Mouse (Mus musculus) cerebellum, adult 9-10 months (tissue): Measurements from ENCODE around the gene Hinfp.
A peak's percentile ranks its signal among the peaks of the same experiment; 100 is the strongest.
"Not testable (repeated sequence)": the region's sequence is repeated elsewhere in the genome, so short reads cannot be mapped to it uniquely, and the experiment has no call there.

Experiments used
- DNase-seq: peaks from one replicate; pipeline ENCODE4 v3.0.0; 2022

Hinfp gene

DNA sequence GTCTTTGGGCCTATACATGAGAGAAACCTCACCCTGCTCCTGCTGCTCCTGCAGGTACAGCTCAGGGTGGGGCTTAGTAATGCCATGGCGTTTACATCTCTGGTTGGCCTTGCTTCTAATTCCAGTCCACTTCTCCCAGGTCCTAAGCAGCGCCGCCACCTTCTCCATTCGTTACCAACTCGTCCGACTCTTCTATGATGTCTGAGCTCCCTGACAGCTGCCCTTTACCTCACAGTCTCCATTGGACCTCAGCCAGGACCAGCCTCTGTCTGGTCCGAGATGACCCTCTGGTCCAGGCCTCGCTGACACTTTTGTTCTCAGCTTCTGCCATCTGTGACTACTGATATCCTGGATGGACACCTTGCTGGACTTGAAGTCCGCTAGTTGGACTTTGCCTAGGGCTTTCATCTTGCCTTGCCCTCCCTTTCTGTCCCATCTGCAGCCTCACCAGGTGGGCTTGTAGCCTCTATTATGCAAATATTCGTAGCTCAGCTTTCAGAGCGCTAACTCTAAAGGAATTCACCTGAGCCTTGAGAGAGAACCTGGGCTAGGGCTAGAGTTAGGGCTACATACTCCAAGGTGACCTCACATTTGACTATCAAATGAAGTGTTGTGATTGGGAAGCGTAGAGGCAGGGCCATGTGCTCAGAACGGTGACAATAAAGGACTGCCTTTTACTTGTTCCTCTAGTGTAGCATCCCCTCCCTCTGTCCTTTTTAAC, 27.6 kb upstream of the Hinfp start:
- peak; percentile 58 for DNase-seq

DNA sequence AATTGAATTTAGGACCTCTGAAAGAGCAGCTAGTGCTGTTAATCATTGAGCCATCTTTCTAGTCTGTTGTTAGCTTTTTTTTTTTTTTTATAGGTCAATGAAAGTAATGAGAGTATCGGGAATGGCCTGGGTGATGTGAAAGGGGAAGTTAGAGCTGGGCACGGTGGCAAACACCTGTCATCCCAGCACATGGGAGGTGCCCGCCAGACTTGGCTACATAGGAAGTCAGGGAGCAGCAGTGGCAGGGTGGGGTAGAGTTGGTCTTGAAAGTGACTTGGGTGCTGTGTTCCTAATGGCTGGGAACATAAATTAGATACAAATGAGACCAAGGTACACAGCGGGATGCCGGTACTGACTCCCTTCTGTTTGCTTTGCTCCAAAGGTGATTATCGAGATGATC, 25.3 kb upstream of the Hinfp start:
- DNase-seq: no peak

DNA sequence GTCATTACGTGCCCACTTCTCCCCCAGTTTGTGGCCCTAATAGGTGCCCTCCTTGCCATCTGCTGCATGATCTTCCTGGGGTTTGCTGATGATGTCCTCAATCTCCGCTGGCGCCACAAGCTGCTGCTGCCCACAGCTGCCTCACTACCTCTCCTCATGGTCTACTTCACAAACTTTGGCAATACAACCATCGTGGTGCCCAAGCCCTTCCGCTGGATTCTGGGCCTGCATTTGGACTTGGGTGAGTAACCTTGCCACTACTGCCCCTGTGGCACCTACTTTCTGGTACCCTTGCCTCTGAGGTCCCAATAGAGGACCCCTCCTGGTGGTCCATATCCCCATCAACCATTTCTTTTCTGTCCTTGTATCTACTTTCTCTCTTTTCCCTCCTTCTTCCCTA, 22.5 kb upstream of the Hinfp start:
- no peak for DNase-seq

DNA sequence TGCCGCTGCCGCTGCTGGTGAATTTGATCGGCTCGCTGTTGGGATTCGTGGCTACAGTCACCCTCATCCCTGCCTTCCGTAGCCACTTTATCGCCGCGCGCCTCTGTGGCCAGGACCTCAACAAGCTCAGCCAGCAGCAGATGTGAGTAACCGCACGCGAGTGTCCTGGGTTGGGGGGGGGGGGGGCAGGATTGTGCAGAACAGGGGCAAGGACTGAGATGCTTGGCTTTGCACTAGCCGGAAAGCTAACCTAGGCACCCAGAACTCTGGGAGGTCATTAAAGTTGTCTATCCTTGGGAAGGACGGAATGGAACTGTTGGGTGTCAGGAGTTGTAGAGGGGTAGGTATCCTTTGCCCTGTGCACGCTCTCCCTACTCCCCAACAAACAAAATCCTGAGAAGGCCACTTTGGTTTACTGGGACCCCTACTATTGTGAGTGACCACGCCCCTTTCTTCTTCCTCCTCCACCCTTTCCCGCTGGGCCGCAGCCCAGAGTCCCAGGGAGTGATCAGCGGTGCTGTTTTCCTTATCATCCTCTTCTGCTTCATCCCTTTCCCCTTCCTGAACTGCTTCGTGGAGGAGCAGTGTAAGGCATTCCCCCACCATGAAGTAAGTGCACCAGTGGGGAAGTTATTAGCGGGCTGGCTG, 21.7 kb upstream of the Hinfp start:
- DNase-seq: peak; percentile 62

DNA sequence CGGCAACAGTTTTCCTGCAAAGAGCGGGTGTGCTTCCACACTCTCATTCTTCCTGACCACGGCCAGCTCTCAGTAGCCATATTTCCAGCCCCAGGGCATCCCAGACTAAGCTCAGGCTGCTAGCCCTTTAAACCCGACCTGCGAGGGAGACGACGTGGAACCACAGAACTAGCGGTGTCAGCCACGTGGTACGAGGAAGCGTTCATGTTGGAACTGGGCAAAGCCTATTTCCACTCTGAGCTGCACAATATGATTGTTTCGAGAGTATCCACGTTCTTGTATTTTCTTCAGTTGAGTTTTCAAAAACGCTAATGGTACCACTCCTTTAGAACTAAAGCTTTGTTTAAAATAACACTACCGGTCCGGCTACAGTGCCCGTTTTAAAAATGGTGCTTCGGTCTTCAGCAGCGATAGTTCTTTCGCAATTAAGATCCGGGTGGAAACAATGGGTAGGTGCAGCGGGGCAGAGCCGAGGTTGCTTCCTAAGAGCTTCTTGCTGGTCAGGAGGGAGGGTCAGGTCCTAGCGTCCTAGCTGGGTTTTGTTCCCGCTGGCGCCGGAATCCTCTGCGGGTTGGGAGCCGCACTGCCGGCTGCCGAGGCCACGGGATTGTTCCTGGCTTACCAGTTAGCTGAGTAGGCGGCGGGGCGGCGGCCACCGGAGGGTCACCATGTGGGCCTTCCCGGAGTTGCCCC, 21.0 kb upstream of the Hinfp start:
- peak; percentile 91 for DNase-seq

DNA sequence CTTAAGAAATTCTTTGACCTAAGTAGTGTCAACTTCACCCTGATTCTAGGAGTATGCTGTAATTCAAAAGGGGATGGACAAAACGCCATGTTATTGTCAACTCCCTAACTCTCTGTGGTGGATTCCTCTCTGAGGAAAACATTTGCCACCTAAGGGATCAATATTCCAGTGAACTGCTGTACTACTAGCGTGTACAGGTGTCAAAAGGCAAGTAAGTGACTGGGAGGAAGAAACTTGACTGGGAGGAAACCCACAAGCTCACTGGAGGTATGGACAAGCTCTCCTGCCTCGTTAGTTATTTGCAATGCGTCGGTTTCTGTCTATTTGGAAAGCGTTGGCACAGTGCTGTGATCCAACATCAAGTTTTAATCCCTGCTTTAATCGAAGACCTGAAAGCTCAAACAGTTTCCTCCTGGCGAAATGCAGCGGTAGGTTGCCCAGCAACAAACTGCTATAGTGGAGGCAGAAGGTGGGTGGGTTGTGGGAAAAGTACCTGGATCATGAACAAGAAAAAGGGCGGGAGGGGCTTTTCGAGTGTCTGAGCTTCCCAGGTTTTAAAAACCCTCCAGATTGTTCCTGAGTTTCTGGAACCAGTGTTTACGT, 20.4 kb upstream of the Hinfp start, which contains the start of gene Dpagt1:
TSS of gene Dpagt1 (plus strand) at position 252 of the 603 bp plus-strand sequence.
- no peak for DNase-seq

DNA sequence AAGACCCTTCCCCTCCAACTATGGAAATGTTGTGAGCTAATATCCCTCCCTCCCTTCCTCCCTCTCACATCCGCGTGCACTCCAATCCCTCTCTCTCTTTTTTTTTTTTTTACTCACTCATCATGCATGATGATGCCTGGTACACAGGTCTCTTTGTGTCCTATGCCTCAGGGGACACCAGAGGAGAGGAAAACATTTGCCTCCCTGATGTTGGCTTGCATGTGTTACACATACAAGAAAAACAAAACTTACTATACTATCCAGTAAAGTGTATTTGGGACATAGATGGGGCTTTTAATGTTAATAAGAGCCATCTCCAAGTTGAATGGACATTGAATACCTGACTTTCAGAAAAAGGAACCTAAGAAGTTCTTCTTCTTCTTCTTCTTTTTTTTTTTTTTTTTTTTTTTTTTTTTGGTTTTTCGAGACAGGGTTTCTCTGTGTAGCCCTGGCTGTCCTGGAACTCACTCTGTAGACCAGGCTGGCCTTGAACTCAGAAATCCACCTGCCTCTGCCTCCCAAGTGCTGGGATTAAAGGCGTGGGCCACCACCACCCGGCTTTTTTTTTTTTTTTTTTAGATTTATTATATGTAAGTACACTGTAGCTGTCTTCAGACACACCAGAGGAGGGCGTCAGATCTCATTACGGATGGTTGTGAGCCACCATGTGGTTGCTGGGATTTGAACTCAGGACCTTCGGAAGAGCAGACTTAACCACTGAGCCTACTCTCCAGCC, 19.7 kb upstream of the Hinfp start:
- not testable (repeated sequence) for DNase-seq

DNA sequence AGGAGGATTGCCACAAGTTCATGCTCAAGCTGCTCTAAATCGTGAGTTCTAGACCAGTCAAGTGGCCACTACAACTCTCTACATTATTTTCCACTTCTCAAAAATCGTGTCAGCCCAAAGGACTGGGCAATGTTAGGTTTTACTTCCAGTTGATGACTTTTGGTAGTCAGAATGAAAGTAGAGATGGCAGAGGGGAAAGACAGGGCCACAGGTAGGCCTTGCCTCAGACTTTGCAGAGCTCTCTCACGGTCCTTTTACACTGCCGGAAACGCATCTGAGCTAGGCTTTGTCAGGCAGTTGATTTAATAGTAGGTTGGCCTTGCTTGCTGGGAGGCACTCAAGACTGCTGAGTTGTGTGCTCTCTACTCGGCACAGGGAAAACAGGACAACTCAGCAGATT, 18.7 kb upstream of the Hinfp start:
- no peak for DNase-seq

DNA sequence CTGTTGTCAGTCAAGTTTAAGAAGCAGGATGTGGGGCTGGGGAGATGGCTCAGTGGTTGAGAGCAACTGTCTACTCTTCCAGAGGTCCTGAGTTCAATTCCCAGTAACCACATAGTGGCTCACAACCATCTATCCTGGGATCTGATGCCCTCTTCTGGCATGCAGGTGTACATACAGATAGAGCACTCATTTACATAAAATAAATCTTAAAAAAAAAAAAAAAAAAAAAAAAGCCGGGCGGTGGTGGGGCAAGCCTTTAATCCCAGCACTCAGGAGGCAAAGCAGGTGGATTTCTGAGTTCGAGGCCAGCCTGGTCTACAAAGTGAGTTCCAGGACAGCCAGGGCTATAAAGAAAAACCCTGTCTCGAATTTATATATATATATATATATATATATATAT, 18.2 kb upstream of the Hinfp start:
- DNase-seq: not testable (repeated sequence)

DNA sequence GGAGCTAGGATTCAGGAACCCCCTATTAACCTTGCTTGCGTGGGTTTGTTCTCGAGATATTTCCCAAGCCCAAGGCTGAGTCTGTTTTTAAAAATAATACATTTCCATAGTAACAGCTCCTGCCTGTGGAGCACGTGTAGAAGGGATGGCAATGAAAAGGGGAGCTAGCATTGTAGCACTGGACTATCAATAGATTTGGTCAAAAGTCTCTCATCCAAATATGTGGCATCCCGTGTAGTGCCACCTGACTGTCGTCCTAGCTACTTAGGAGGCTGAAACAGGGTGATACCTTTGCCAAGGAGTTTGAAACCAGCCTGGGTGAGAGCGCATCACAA, 15.3 kb upstream of the Hinfp start:
- DNase-seq: no peak

DNA sequence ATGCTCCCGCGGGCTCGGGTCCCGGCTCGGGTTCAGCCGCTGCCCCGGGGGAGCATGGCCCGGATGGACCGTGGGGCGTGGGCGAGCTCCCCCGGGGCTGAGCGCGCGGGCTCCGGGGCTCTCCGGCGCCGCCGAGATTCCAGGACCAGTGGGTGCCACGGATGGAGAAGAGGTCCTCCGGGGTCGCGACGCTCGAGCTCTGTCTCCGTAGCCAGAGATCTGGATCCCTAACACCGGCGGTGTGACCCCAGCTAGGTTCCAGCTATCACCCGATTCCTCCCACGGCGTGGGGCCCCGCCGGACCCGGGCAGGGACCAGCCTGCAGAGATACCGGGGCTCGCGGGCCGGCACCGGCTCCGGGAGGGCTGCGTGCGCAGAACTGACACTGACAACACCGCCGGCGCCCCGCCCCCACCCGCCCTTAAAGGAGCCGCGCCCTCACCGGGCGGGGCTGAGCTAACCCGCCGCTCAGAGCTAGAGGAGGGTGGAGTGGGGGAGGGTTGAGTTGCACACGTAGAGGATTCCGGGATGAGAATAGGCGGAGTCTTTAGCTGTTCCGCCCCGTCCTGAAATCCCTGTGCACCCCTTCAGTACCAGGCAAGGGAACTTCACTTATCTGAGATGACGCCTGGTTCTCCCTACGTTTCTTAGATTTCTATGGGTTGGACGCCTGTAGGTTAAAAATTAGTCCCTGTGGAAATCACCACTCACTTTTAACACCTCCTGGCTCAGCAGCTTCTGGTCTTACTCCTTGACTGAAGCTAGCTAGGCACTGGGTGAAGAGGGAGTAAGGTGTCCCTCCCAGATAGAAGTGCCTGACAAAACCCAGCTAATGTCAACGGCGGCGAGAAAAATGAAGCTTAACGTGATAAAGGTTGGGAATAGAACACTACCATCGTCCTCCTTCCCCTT, 14.7 kb upstream of the Hinfp start, which contains the start of gene C2cd2l:
TSS of gene C2cd2l (minus strand) at position 399 of the 912 bp plus-strand sequence.
- peak; percentile 95 for DNase-seq

DNA sequence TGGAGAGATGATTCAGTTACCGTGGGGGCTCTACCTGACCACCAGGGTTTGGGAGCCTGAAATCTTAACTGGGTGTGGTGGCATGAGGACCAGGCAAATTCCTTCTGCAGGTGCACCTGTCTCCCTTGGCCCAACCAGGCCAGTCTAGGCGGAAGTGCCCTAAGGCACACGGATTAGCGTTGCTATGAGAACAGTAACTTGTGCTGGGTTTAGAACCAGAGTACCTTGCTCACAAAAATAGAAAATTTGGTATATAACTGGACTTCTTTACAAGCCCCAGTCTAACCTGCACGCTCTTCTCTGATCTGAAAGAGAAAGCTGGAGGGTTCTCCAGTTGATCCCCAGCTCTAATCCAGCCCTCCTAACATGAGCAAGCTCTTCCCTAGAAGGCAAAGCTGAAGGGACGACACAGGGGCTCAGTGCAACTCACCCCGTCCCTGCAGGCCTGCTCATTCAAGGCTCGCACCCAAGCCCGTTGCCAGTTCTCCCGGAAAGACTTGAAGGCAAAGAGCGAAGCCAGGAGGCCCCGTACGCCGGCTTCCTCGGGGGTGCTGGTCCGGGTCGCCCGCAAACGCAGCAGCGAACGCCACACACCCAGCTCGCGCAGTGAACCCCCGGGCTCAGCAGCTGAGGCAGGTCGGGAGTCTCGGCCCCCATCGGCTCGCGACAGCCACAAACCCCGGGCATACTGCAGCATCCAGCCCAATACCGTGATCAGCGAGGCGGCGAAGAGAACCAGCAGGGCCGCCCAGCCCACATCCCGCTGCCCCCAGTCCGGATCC, 13.8 kb upstream of the Hinfp start:
- DNase-seq: peak; percentile 52

DNA sequence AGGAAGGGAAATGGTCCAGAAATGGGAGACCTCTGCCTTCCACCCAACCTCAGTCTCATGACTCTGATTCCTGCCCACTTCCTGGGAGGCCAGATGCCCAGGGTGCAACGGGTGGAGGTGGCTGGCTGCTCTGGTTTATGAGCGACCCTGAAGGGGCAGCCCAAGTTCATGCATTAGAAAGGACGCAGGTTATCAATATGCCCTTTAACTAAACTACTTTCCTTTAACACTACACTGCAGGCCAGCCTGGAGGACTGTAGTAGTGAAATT, 13.3 kb upstream of the Hinfp start:
- peak; percentile 49 for DNase-seq

DNA sequence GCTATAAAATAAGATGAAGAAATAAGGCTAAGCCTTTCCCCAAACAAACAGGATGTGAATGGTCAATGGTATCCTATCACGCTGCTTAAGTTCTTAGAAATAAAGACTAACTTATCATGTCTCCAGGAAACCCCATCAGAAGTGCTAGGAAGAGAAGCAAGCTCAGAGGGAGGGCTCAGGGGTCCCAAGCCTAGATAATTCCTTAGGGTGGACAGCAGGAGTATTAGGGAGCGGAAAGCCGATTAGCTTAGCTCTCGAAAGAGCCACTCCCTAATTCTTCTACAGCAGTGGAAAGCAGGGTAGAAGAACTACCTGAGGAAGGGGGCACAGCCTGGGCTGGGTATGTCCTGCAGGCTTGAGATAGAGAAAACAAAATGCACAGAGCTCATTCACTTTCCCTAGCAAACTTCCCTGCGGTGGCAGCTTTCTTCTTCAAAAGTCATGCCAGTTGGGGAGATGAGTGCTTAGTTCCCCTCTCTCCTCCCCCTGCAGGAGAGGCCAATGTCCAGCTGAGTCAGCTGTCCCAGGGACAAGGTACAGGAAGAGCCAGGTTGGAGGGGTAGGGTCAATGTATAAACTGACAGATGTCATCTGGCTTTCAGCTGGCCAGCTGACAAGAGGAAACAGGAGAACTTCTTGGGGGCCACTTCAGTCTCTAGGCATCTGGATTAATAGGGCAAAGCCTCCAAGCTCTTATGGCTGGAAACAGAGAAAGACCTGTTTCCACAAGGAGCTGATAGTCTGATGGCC, 12.8 kb upstream of the Hinfp start:
- DNase-seq: peak; percentile 41

DNA sequence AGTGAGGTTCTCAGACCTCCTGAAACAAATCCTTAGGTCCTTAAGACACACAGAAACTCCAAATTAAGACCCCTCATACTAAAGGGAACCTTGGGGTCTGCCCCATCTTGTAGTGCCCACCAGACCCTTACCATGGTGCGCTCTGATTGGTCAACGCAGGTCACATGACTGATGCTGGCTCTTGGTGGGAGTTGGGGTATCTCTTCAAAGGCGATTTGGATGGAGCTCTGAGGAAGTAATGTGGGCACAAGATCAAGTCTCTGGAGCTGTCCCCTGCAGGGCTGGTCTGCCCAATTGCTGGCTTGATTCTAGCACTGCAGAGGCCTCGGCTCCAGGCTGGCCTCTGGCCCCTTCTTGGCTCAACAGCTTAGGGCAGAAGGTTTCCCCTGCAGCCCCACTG, 12.0 kb upstream of the Hinfp start:
- DNase-seq: peak; percentile 52

DNA sequence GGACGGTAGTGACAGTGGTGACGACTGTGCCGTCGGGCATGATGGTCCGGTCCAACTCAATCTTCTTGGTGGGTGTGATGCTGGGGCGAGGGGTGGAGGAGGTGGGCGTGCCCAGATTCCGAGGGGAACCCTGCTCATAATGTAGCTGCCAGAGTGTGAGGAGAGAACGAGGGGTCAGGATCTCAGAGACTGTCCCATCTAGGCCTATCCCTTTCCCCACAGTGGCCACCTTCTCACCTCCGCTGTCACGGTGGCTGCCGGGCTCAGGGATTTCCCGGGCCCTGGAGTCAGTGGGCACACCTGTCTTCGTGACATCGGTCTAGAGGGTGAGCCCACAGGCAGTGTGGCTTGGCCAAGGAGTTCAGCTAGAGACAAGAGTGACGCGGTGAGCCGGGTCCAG, 9.4 kb upstream of the Hinfp start:
- DNase-seq: peak; percentile 40

DNA sequence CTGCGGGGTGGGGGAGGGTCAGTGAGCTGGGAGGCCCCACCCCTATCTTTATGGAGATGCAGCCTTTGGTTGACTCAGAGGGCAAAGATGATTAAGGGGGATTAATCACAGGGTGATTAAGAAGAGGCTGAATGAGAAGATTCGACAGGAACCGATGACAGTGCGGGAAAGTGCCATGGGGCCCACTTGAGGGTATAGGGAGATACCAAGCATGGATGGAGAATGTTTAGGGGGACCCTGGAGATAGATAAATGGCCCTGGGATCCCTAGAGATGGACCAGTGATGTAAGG, 8.7 kb upstream of the Hinfp start:
- DNase-seq: no peak

DNA sequence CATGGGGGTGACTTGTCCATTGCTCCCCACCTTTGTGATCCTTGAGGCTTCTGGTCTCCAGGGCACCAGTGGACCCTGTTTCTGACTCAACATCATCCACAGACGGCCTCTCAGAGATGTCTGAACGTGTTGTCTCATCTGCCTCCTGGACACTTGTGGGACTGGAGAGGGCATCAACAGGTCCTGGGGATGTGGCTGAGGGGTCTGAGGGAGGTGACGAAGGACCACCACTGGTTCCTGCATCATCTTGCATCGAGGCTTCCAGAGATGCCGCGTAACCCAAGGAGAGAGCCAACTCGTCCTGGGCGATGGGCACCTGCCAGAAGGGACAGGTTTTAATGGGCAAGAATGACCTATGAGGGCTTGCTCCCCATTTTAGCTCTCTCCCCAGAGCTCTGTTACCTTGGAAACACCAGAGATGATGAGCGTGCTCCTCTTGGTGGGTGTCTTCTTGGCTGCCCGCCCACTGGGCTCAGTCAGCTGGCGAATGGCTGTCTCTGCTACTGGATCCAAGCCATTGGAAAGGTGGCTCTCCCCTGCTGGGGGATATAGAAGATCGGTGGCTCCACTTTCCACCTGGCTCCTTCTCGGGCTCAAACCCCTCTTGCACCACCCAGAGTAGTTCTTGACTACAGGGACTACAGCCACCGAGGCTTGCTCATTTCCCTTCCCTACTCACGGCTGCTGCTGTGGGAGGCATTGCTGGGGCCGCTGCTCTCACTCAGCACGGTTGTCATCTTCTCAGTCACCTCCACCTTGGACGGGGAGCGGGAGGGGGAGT, 8.2 kb upstream of the Hinfp start:
- DNase-seq: peak; percentile 67

DNA sequence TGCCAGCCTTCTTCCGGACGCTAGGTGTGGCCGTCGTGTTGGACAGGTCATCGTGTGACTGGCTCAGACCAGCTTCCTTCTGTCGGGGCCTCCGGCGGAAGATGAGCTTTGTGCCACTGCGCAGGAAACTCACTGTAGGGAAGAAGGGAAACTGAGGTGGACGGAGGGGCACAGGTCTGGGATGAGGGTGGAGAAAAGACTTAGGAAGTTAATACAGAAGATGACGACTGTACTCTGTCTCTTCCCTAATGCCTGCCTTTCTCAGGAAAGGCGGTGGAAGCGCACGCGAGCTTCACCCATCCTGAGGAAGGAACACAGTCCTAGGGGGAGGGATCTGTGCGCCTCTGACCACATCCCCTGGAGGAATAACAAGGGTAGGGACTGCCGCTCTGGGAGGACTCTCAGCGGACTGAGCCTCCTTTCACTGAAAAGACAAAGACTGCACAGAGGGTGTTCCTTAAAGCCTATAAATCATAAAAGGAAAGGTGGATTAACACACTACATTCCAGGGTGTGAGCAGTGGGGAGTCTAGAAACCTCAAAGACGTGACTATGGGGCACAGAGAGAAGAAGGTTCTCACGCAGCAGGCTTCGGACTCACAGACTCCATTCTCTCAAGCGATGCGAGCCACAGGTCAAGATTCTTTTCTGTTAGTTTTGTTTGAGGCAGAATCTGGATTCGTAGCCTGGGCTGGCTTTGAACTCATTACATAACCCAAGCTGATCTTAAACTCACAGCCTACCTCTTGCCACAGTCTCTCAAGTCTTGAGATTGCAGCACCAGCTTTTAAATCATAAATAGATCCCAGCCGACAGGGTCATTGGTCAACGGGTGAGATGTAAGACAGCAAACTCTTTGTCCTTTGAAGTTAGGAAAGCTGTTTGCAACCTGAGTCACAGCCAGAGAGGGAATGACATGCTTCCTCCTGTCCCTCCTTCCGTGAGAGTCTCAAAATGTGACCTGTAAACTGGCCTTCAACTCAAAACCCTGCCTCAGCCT, 6.0 kb upstream of the Hinfp start:
- no peak for DNase-seq
